Mouse (Mus musculus) limb, embryonic 14.5 days (tissue): ENCODE data around the gene 2210408I21Rik. TPM values are rescaled to one million over a fixed set of nuclear protein-coding genes. Genes with fewer than 3 reads are reported as not detected.
"Not testable (repeated sequence)": the region's sequence is repeated elsewhere in the genome, so short reads cannot be mapped to it uniquely, and the experiment has no call there.

ENCODE experiments used
- ATAC-seq: fragments of 200-750 bp; cut with Nextera tagmentation; 2 replicates; pipeline ENCODE4 v1.8.0; 2017; ENCODE audit warnings: low read depth, moderate number of reproducible peaks, moderate TSS enrichment; ENCODE audit not compliant: low FRiP score
- DNase-seq: peaks from one replicate; pipeline ENCODE4 v3.0.0-alpha.2; 2015; ENCODE audit warnings: low spot score
- H3K27ac ChIP-seq: fragments of 300-500 bp; sonication (generic); replicated peaks from 2 replicates; pipeline ENCODE4 v1.5.1; 2014; ENCODE audit warnings: low read depth, mild to moderate bottlenecking, low read length, moderate library complexity, mixed read lengths
- H3K27me3 ChIP-seq: fragments of 300-500 bp; sonication (generic); 2 replicates; pipeline ENCODE4 v1.6.1; 2014; ENCODE audit warnings: low read length, mixed read lengths; ENCODE audit not compliant: control insufficient read depth, insufficient read depth
- H3K36me3 ChIP-seq: fragments of 300-500 bp; sonication (generic); 2 replicates; pipeline ENCODE4 v1.6.1; 2014; ENCODE audit warnings: mild to moderate bottlenecking, low read length, moderate library complexity, mixed read lengths; ENCODE audit not compliant: control insufficient read depth, insufficient read depth
- H3K4me1 ChIP-seq: fragments of 300-500 bp; sonication (generic); 2 replicates; pipeline ENCODE4 v1.6.1; 2014; ENCODE audit warnings: antibody characterized with exemption, low read length, mixed read lengths; ENCODE audit not compliant: control insufficient read depth, insufficient read depth
- H3K4me2 ChIP-seq: fragments of 300-500 bp; sonication (generic); replicated peaks from 2 replicates; pipeline ENCODE4 v1.6.1; 2014; ENCODE audit warnings: low read depth, mild to moderate bottlenecking, low read length, moderate library complexity; ENCODE audit not compliant: severe bottlenecking
- H3K4me3 ChIP-seq: fragments of 300-500 bp; sonication (generic); replicated peaks from 2 replicates; pipeline ENCODE4 v1.5.1; 2014; ENCODE audit warnings: low read length
- H3K9ac ChIP-seq: fragments of 300-500 bp; sonication (generic); 2 replicates; pipeline ENCODE4 v1.6.1; 2014; ENCODE audit warnings: mild to moderate bottlenecking, low read depth, low read length, moderate library complexity; ENCODE audit not compliant: severe bottlenecking
- H3K9me3 ChIP-seq: fragments of 300-500 bp; sonication (generic); 2 replicates; pipeline ENCODE4 v1.6.1; 2016; ENCODE audit warnings: low read length; ENCODE audit not compliant: control insufficient read depth
- POLR2A ChIP-seq: fragments of 200-500 bp; IDR thresholded peaks from 2 replicates; pipeline ENCODE4 v1.8.0; 2012; ENCODE audit warnings: inconsistent platforms, mild to moderate bottlenecking, moderate library complexity, borderline replicate concordance; ENCODE audit not compliant: insufficient read depth, insufficient read length; ENCODE audit errors: extremely low read depth
- WGBS: fragments of 180-500 bp; shearing (Covaris S2); extraction: QIAGEN DNeasy Blood & Tissue Kit; methylation state at CpG from one replicate; pipeline ENCODE4 v1.1.7; 2014; 5-methylcytosine and 5-hydroxymethylcytosine counted together
- polyA plus RNA-seq, 2 experiments: library from polyadenylated mRNA; depleted of rRNA in 1 of 2; stranded (reverse) in 1 of 2; unstranded in 1 of 2; fragments of >200 nt; fragmentation: Nextera tagmentation in 1 of 2; extraction: Ambion mirVana in 1 of 2; gene quantifications; 2 replicates each; pipeline versions ENCODE4 v1.2.1 to v1.2.3; 2012 to 2014

The 2210408I21Rik gene
- 2.7 and 3.9 TPM in 2 replicates for polyA plus RNA-seq (2012; rRNA removed)
- 9.4 and 10.5 TPM in 2 replicates for polyA plus RNA-seq (2014; fragmentation: Nextera tagmentation; extraction: Ambion mirVana)

DNA sequence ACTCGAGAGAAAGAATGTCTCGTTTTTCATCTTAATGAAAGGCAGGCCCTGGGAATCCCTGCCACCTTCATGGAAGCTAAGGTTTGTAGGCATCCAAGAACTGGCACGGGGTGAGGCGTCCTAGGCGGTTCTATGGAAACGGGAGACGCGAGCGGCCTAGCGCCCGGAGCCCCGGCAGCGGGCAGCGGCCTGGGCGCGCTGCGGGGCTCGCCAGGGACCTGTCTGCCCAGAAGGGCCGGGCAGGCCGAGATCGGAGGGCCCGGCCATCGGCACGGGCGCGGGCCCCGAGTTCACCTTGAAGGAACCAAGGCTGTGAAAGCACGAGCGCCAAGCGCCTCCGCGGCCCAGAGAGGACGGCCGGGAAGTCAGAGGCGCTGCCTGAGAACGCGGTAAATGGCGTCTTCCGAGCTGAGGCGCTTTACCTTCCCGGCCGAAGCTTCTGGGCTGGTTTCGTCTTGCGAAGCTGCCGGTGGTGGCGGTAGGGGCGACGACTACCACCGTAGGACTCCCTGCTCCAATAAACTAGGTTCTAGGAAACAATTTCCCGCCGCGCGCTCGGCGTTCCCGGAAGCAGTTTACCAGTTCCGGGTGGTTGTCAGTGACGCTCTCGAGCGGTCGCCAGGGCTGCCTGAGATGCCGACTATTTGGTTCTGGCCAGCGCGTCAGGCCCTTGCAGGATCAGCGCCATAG, at the start of gene 2210408I21Rik, which contains the start of gene Slf1:
Gene 2210408I21Rik (plus strand): TSS at position 610 of the 690 bp plus-strand sequence.
Gene Slf1 (minus strand): TSS at position 543 of the 690 bp plus-strand sequence.
- Histone ChIP-seq H3K4me1 (no peaks in the 10 kb centered on the region), H3K4me2 (peak within 1 kb of the TSS; percentile 51), H3K4me3 (peak within 1 kb of the TSS; percentile 92), H3K27me3 (no peaks in the 10 kb centered on the region), H3K9me3 (no peaks in the 10 kb centered on the region), H3K36me3 (no peaks in the 10 kb centered on the region), H3K9ac (peak within 1 kb of the TSS; percentile 91), H3K27ac (peak within 1 kb of the TSS; percentile 94)
- peak; percentile 95 for DNase-seq
- no peak for TF ChIP-seq POLR2A
- ATAC-seq, result peak; percentile 96
- WGBS, result under 1% methylated on average over 64 of the region's 65 CpGs

DNA sequence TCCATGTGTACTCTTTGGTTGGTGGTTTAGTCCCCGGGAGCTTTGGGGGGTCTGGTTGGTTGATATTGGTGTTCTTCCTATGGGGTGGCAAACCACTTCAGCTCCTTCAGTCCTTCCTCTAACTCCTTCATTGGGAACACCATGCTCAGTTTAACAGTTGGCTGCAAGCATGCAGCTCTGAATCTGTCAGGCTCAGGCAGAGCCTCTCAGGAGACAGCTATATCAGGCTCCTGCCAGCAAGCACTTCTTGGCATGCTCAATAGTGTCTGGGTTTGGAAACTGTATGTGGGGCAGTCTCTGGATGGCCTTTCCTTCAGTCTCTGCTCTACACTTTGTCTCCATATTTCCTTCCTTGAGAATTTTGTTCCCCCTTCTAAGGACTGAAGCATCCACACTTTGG, 42.5 kb upstream of the 2210408I21Rik start:
- H3K27me3 ChIP-seq, H3K9me3 ChIP-seq, DNase-seq, ATAC-seq, H3K4me3 ChIP-seq, H3K9ac ChIP-seq, H3K4me1 ChIP-seq, H3K4me2 ChIP-seq, H3K27ac ChIP-seq: not testable (repeated sequence)
- peaks cover 15% of the 10 kb centered on the region for H3K36me3 ChIP-seq
- 93% methylated on average over 1 of the region's 1 CpGs for WGBS

DNA sequence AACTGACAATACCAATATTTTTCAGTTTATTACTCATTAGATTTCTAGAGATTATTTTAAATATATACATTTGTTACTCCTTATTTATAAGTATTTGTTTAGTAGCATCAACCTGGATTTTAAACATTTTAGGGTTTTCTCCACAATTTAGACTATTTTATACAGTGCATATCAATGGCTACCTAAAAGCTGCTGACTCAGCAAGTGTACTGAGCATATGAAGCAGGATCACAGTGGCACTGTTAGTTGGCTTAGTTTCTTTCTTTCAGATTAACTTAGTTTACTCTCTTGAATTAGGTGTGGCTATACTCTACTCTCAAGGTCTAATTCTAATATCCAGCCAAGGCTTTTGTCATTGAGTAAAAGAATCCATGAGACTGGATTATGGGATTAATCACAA, 27.6 kb upstream of the 2210408I21Rik start:
- TF ChIP-seq POLR2A, result no peak
- Histone ChIP-seq H3K27ac (no peak overlapping the region), H3K36me3 (peaks cover 8% of the 10 kb centered on the region), H3K4me3 (no peak overlapping the region), H3K27me3 (no peaks in the 10 kb centered on the region), H3K9me3 (no peaks in the 10 kb centered on the region), H3K4me1 (no peaks in the 10 kb centered on the region), H3K4me2 (no peak overlapping the region), H3K9ac (no peak overlapping the region)
- ATAC-seq, result no peak
- no peak for DNase-seq

DNA sequence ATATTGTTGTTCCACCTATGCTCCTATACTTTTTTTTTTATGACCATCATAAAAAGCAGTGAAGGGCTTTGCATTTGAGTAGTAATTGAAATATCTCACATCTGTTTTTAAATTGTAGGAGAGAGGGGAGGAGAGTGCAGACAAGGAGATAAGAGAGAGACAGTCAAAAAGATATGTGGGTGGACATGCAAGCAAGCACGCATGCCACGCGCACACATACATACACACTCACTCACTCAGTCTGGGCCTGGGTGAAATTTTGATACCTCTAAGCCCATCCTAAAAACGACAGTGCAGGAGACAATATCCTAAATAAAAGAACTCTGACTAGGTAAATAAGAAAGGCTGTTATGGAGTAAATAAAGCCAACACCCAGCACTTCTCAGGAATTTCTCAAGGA, 16.6 kb upstream of the 2210408I21Rik start:
- no peak overlapping the region for H3K4me2 ChIP-seq
- no peak overlapping the region for H3K9ac ChIP-seq
- no peak for DNase-seq
- ATAC-seq, result no peak
- no peak for TF ChIP-seq POLR2A
- no peaks in the 10 kb centered on the region for H3K4me1 ChIP-seq
- no peaks in the 10 kb centered on the region for H3K27me3 ChIP-seq
- H3K36me3 ChIP-seq, result peaks cover 2% of the 10 kb centered on the region; the same call in 1 of the 2 replicates
- H3K9me3 ChIP-seq, result no peaks in the 10 kb centered on the region
- WGBS, result 94% methylated on average over 4 of the region's 4 CpGs
- H3K4me3 ChIP-seq, result no peak overlapping the region
- H3K27ac ChIP-seq, result no peak overlapping the region

DNA sequence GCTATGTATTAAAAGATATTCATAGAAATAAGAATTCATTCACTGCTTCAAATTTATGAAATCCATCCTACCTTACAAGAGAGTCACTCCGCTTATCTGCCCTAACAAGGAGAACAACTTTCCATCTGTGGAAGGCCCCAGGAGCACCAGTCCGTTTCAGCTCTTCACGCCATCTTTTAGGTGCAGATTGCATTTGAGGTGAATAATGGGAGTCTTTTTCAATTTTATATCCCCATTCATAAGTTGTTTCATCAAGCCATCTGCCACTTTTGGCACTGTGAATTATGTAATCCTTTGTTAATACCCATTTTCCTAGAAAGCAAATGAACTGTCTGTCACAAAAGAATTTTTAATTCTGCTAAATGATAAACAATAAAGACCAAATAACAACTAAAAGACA, 10.2 kb upstream of the 2210408I21Rik start:
- Histone ChIP-seq H3K27ac (no peak overlapping the region), H3K36me3 (peaks cover 2% of the 10 kb centered on the region), H3K9me3 (no peaks in the 10 kb centered on the region), H3K27me3 (no peaks in the 10 kb centered on the region), H3K4me2 (no peak overlapping the region), H3K4me1 (no peaks in the 10 kb centered on the region), H3K9ac (no peak overlapping the region), H3K4me3 (no peak overlapping the region)
- no peak for DNase-seq
- TF ChIP-seq POLR2A, result no peak
- no peak for ATAC-seq
- 88% methylated on average over 3 of the region's 3 CpGs for WGBS
